Mouse (Mus musculus): ENCODE measurements at regions not wholly inside any gene's neighbourhood (a gene's known extent, or its start where the extent isn't known, plus 50 kb on each side); places are given as distances from the start of the nearest gene placed in this dataset.

- no peaks in the 10 kb centered on the region for H3K27me3 ChIP-seq (ENCODE audit: insufficient read depth, low read length)
- H3K36me3 ChIP-seq (replicated peaks): no peaks in the 10 kb centered on the region
- peaks cover 35% of the 10 kb centered on the region for H3K9me3 ChIP-seq (replicated peaks)
- ATAC-seq (ENCODE audit: extremely low read depth, insufficient number of reproducible peaks, low FRiP score, poor library complexity, severe bottlenecking) (no peak), DNase-seq (ENCODE audit: low spot score) (no peak)
- no peaks in the 10 kb centered on the region for H3K4me1 ChIP-seq (ENCODE audit: insufficient read depth, low read depth, low read length)
- no peak for TF ChIP-seq TAL1 (conservative IDR thresholded peaks at IDR 0.05; ENCODE audit: low read depth, low read length)
- no peak for TF ChIP-seq CTCF (IDR thresholded peaks at IDR 0.05; ENCODE audit: low read depth, low read length)
- TF ChIP-seq GATA2 (IDR thresholded peaks at IDR 0.05; ENCODE audit: borderline replicate concordance, low read depth, low read length): no peak
- TF ChIP-seq GATA1 (IDR thresholded peaks at IDR 0.05; ENCODE audit: borderline replicate concordance, low read length): no peak
- TF ChIP-seq POLR2AphosphoS5 (IDR thresholded peaks at IDR 0.05; ENCODE audit: insufficient replicate concordance, low read depth, low read length): no peak
- no peak overlapping the region for H3K4me3 ChIP-seq (ENCODE audit: low read depth, low read length)
Measured at GRCm38 (mm10) chr16:89632114-89632622, 61.2 kb upstream of the Krtap11-1 start.

- Histone ChIP-seq H3K36me3 (replicated peaks) (no peaks in the 10 kb centered on the region), H3K9me3 (replicated peaks) (peaks cover 40% of the 10 kb centered on the region), H3K4me3 (ENCODE audit: low read depth, low read length) (no peak overlapping the region), H3K4me1 (ENCODE audit: insufficient read depth, low read depth, low read length) (no peaks in the 10 kb centered on the region), H3K27me3 (ENCODE audit: insufficient read depth, low read length) (no peaks in the 10 kb centered on the region)
- ATAC-seq (ENCODE audit: extremely low read depth, insufficient number of reproducible peaks, low FRiP score, poor library complexity, severe bottlenecking) (no peak; the same call in 1 of the 2 replicates), DNase-seq (ENCODE audit: low spot score) (no peak)
- TF ChIP-seq GATA2 (IDR thresholded peaks at IDR 0.05; ENCODE audit: borderline replicate concordance, low read depth, low read length): no peak
- TF ChIP-seq POLR2AphosphoS5 (IDR thresholded peaks at IDR 0.05; ENCODE audit: insufficient replicate concordance, low read depth, low read length): no peak
- no peak for TF ChIP-seq GATA1 (IDR thresholded peaks at IDR 0.05; ENCODE audit: borderline replicate concordance, low read length)
- no peak for TF ChIP-seq CTCF (IDR thresholded peaks at IDR 0.05; ENCODE audit: low read depth, low read length)
- no peak for TF ChIP-seq TAL1 (conservative IDR thresholded peaks at IDR 0.05; ENCODE audit: low read depth, low read length)
Measured at GRCm38 (mm10) chr16:89631396-89632113, 60.6 kb upstream of the Krtap11-1 start.

- Histone ChIP-seq H3K4me1 (ENCODE audit: insufficient read depth, low read depth, low read length) (no peaks in the 10 kb centered on the region), H3K4me3 (ENCODE audit: low read depth, low read length) (no peak overlapping the region), H3K27me3 (ENCODE audit: insufficient read depth, low read length) (no peaks in the 10 kb centered on the region), H3K9me3 (replicated peaks) (peaks cover 50% of the 10 kb centered on the region), H3K36me3 (replicated peaks) (no peaks in the 10 kb centered on the region)
- TF ChIP-seq GATA1 (IDR thresholded peaks at IDR 0.05; ENCODE audit: borderline replicate concordance, low read length) (no peak), GATA2 (IDR thresholded peaks at IDR 0.05; ENCODE audit: borderline replicate concordance, low read depth, low read length) (no peak), CTCF (IDR thresholded peaks at IDR 0.05; ENCODE audit: low read depth, low read length) (no peak), POLR2AphosphoS5 (IDR thresholded peaks at IDR 0.05; ENCODE audit: insufficient replicate concordance, low read depth, low read length) (no peak), TAL1 (conservative IDR thresholded peaks at IDR 0.05; ENCODE audit: low read depth, low read length) (no peak)
- no peak for ATAC-seq (ENCODE audit: extremely low read depth, insufficient number of reproducible peaks, low FRiP score, poor library complexity, severe bottlenecking)
- no peak for DNase-seq (ENCODE audit: low spot score)
Measured at GRCm38 (mm10) chr16:89625710-89626109, 54.7 kb upstream of the Krtap11-1 start.

- H3K9me3 ChIP-seq (replicated peaks): peaks cover 53% of the 10 kb centered on the region
- no peaks in the 10 kb centered on the region for H3K4me1 ChIP-seq (ENCODE audit: insufficient read depth, low read depth, low read length)
- no peak for DNase-seq (ENCODE audit: low spot score)
- ATAC-seq (ENCODE audit: extremely low read depth, insufficient number of reproducible peaks, low FRiP score, poor library complexity, severe bottlenecking): no peak
- no peaks in the 10 kb centered on the region for H3K36me3 ChIP-seq (replicated peaks)
- TF ChIP-seq CTCF (IDR thresholded peaks at IDR 0.05; ENCODE audit: low read depth, low read length) (no peak), GATA2 (IDR thresholded peaks at IDR 0.05; ENCODE audit: borderline replicate concordance, low read depth, low read length) (no peak), GATA1 (IDR thresholded peaks at IDR 0.05; ENCODE audit: borderline replicate concordance, low read length) (no peak), POLR2AphosphoS5 (IDR thresholded peaks at IDR 0.05; ENCODE audit: insufficient replicate concordance, low read depth, low read length) (no peak)
- no peaks in the 10 kb centered on the region for H3K27me3 ChIP-seq (ENCODE audit: insufficient read depth, low read length)
- H3K4me3 ChIP-seq (ENCODE audit: low read depth, low read length): no peak overlapping the region
Measured at GRCm38 (mm10) chr16:89625253-89625652, 54.3 kb upstream of the Krtap11-1 start.

Measured in G1E (cell line).